Mouse (Mus musculus): ENCODE measurements around the gene Olfr701. TPM values are rescaled to one million over a fixed set of nuclear protein-coding genes. Genes with fewer than 3 reads are reported as not detected.

The Olfr701 gene
- not detected in 2 replicates for polyA plus RNA-seq (2014; fragmentation: Nextera tagmentation; extraction: Ambion mirVana)

GRCm38 (mm10) chr7:106813829-106814228 is at the start of gene Olfr701:
Olfr701 (plus strand) TSS chr7:106814129.
- no peaks in the 10 kb centered on the region for H3K36me3 ChIP-seq (ENCODE audit: control insufficient read depth, insufficient read depth, low read length)
- WGBS = 86% methylated on average over 2 of the region's 2 CpGs
- H3K9me3 ChIP-seq (ENCODE audit: control insufficient read depth, low read length) = no peaks in the 10 kb centered on the region
- H3K27ac ChIP-seq (ENCODE audit: low read depth, low read length) = no peak within 1 kb of the TSS
- no peak for ATAC-seq (ENCODE audit: low FRiP score)
- no peak within 1 kb of the TSS for H3K4me3 ChIP-seq (ENCODE audit: low read depth, low read length)
- no peaks in the 10 kb centered on the region for H3K27me3 ChIP-seq (ENCODE audit: control insufficient read depth, insufficient read depth, low read length)
- H3K4me2 ChIP-seq = no peak within 1 kb of the TSS
- H3K4me1 ChIP-seq (ENCODE audit: control insufficient read depth, insufficient read depth, low read length) = no peaks in the 10 kb centered on the region
- no peak for DNase-seq (ENCODE audit: low spot score, missing footprints)
- no peak within 1 kb of the TSS for H3K9ac ChIP-seq (ENCODE audit: low read length)

GRCm38 (mm10) chr7:106788330-106788729 is 25.6 kb upstream of the Olfr701 start:
- DNase-seq (ENCODE audit: low spot score, missing footprints) = no peak
- Histone ChIP-seq H3K27ac (ENCODE audit: low read depth, low read length) (no peak overlapping the region), H3K4me1 (ENCODE audit: control insufficient read depth, insufficient read depth, low read length) (no peaks in the 10 kb centered on the region), H3K36me3 (ENCODE audit: control insufficient read depth, insufficient read depth, low read length) (no peaks in the 10 kb centered on the region), H3K27me3 (ENCODE audit: control insufficient read depth, insufficient read depth, low read length) (no peaks in the 10 kb centered on the region), H3K9me3 (ENCODE audit: control insufficient read depth, low read length) (no peaks in the 10 kb centered on the region), H3K9ac (ENCODE audit: low read length) (no peak overlapping the region), H3K4me2 (no peak overlapping the region), H3K4me3 (ENCODE audit: low read depth, low read length) (no peak overlapping the region)
- ATAC-seq (ENCODE audit: low FRiP score) = no peak

- Histone ChIP-seq H3K27me3 (ENCODE audit: control insufficient read depth, insufficient read depth, low read length) (no peaks in the 10 kb centered on the region), H3K36me3 (ENCODE audit: control insufficient read depth, insufficient read depth, low read length) (no peaks in the 10 kb centered on the region), H3K4me3 (ENCODE audit: low read depth, low read length) (no peak within 1 kb of the TSS), H3K27ac (ENCODE audit: low read depth, low read length) (no peak within 1 kb of the TSS), H3K9me3 (ENCODE audit: control insufficient read depth, low read length) (no peaks in the 10 kb centered on the region), H3K4me1 (ENCODE audit: control insufficient read depth, insufficient read depth, low read length) (no peaks in the 10 kb centered on the region), H3K9ac (ENCODE audit: low read length) (no peak within 1 kb of the TSS), H3K4me2 (no peak within 1 kb of the TSS)
- WGBS = 91% methylated on average over 1 of the region's 1 CpGs
- ATAC-seq (ENCODE audit: low FRiP score) (no peak), DNase-seq (ENCODE audit: low spot score, missing footprints) (no peak)
Measured at GRCm38 (mm10) chr7:106793098-106793497, 20.8 kb upstream of the Olfr701 start, which contains the start of gene Olfr699. Olfr699 (minus strand) TSS chr7:106793198.

- H3K36me3 ChIP-seq (ENCODE audit: control insufficient read depth, insufficient read depth, low read length) = no peaks in the 10 kb centered on the region
- H3K9ac ChIP-seq (ENCODE audit: low read length) = no peak within 1 kb of the TSS
- WGBS = 86% methylated on average over 1 of the region's 1 CpGs
- H3K4me2 ChIP-seq = no peak within 1 kb of the TSS
- DNase-seq (ENCODE audit: low spot score, missing footprints) = no peak
- no peak within 1 kb of the TSS for H3K4me3 ChIP-seq (ENCODE audit: low read depth, low read length)
- ATAC-seq (ENCODE audit: low FRiP score) = no peak
- H3K27me3 ChIP-seq (ENCODE audit: control insufficient read depth, insufficient read depth, low read length) = no peaks in the 10 kb centered on the region
- H3K27ac ChIP-seq (ENCODE audit: low read depth, low read length) = no peak within 1 kb of the TSS
- no peaks in the 10 kb centered on the region for H3K9me3 ChIP-seq (ENCODE audit: control insufficient read depth, low read length)
- no peaks in the 10 kb centered on the region for H3K4me1 ChIP-seq (ENCODE audit: control insufficient read depth, insufficient read depth, low read length)
Measured at GRCm38 (mm10) chr7:106808734-106809133, 5.2 kb upstream of the Olfr701 start, which contains the start of gene Olfr700. Olfr700 (minus strand) TSS chr7:106808834.

GRCm38 (mm10) chr7:106815775-106816174 is 1.8 kb downstream of the Olfr701 start:
- Histone ChIP-seq H3K4me1 (ENCODE audit: control insufficient read depth, insufficient read depth, low read length) (no peaks in the 10 kb centered on the region), H3K27me3 (ENCODE audit: control insufficient read depth, insufficient read depth, low read length) (no peaks in the 10 kb centered on the region), H3K27ac (ENCODE audit: low read depth, low read length) (no peak overlapping the region), H3K4me3 (ENCODE audit: low read depth, low read length) (no peak overlapping the region), H3K36me3 (ENCODE audit: control insufficient read depth, insufficient read depth, low read length) (no peaks in the 10 kb centered on the region), H3K9ac (ENCODE audit: low read length) (no peak overlapping the region), H3K9me3 (ENCODE audit: control insufficient read depth, low read length) (no peaks in the 10 kb centered on the region), H3K4me2 (no peak overlapping the region)
- no peak for DNase-seq (ENCODE audit: low spot score, missing footprints)
- ATAC-seq (ENCODE audit: low FRiP score) = no peak
- 66% methylated on average over 2 of the region's 2 CpGs for WGBS

- H3K27ac ChIP-seq (ENCODE audit: low read depth, low read length) = no peak overlapping the region
- no peak overlapping the region for H3K4me3 ChIP-seq (ENCODE audit: low read depth, low read length)
- no peak overlapping the region for H3K9ac ChIP-seq (ENCODE audit: low read length)
- H3K36me3 ChIP-seq (ENCODE audit: control insufficient read depth, insufficient read depth, low read length) = no peaks in the 10 kb centered on the region
- no peaks in the 10 kb centered on the region for H3K27me3 ChIP-seq (ENCODE audit: control insufficient read depth, insufficient read depth, low read length)
- H3K9me3 ChIP-seq (ENCODE audit: control insufficient read depth, low read length) = no peaks in the 10 kb centered on the region
- no peak overlapping the region for H3K4me2 ChIP-seq
- H3K4me1 ChIP-seq (ENCODE audit: control insufficient read depth, insufficient read depth, low read length) = no peaks in the 10 kb centered on the region
- DNase-seq (ENCODE audit: low spot score, missing footprints) (no peak), ATAC-seq (ENCODE audit: low FRiP score) (no peak)
Measured at GRCm38 (mm10) chr7:106818414-106818813, 4.5 kb downstream of the Olfr701 start.

GRCm38 (mm10) chr7:106833793-106834192 is 19.9 kb downstream of the Olfr701 start, which contains the start of gene Olfr702:
Olfr702 (minus strand) TSS chr7:106833893.
- DNase-seq (ENCODE audit: low spot score, missing footprints) (no peak), ATAC-seq (ENCODE audit: low FRiP score) (no peak)
- Histone ChIP-seq H3K4me2 (no peak within 1 kb of the TSS), H3K27me3 (ENCODE audit: control insufficient read depth, insufficient read depth, low read length) (no peaks in the 10 kb centered on the region), H3K9me3 (ENCODE audit: control insufficient read depth, low read length) (no peaks in the 10 kb centered on the region), H3K9ac (ENCODE audit: low read length) (no peak within 1 kb of the TSS), H3K36me3 (ENCODE audit: control insufficient read depth, insufficient read depth, low read length) (no peaks in the 10 kb centered on the region), H3K4me1 (ENCODE audit: control insufficient read depth, insufficient read depth, low read length) (no peaks in the 10 kb centered on the region), H3K27ac (ENCODE audit: low read depth, low read length) (no peak within 1 kb of the TSS), H3K4me3 (ENCODE audit: low read depth, low read length) (no peak within 1 kb of the TSS)

GRCm38 (mm10) chr7:106843060-106843459 is 29.1 kb downstream of the Olfr701 start, which contains the start of gene Olfr703:
Olfr703 (plus strand) TSS chr7:106843360.
- Histone ChIP-seq H3K9me3 (ENCODE audit: control insufficient read depth, low read length) (no peaks in the 10 kb centered on the region), H3K36me3 (ENCODE audit: control insufficient read depth, insufficient read depth, low read length) (no peaks in the 10 kb centered on the region), H3K27me3 (ENCODE audit: control insufficient read depth, insufficient read depth, low read length) (no peaks in the 10 kb centered on the region), H3K4me1 (ENCODE audit: control insufficient read depth, insufficient read depth, low read length) (no peaks in the 10 kb centered on the region), H3K9ac (ENCODE audit: low read length) (no peak within 1 kb of the TSS), H3K4me3 (ENCODE audit: low read depth, low read length) (no peak within 1 kb of the TSS), H3K4me2 (no peak within 1 kb of the TSS), H3K27ac (ENCODE audit: low read depth, low read length) (no peak within 1 kb of the TSS)
- DNase-seq (ENCODE audit: low spot score, missing footprints) (no peak), ATAC-seq (ENCODE audit: low FRiP score) (no peak)
- 65% methylated on average over 2 of the region's 2 CpGs for WGBS

GRCm38 (mm10) chr7:106862885-106863284 is 49.0 kb downstream of the Olfr701 start, which contains the start of gene Olfr704:
Olfr704 (plus strand) TSS chr7:106863185.
- DNase-seq (ENCODE audit: low spot score, missing footprints) = no peak
- Histone ChIP-seq H3K9me3 (ENCODE audit: control insufficient read depth, low read length) (no peaks in the 10 kb centered on the region), H3K36me3 (ENCODE audit: control insufficient read depth, insufficient read depth, low read length) (no peaks in the 10 kb centered on the region), H3K4me3 (ENCODE audit: low read depth, low read length) (no peak within 1 kb of the TSS), H3K4me1 (ENCODE audit: control insufficient read depth, insufficient read depth, low read length) (no peaks in the 10 kb centered on the region), H3K9ac (ENCODE audit: low read length) (no peak within 1 kb of the TSS), H3K4me2 (no peak within 1 kb of the TSS), H3K27me3 (ENCODE audit: control insufficient read depth, insufficient read depth, low read length) (no peaks in the 10 kb centered on the region), H3K27ac (ENCODE audit: low read depth, low read length) (no peak within 1 kb of the TSS)
- no peak for ATAC-seq (ENCODE audit: low FRiP score)
